Mouse (Mus musculus): Measurements from ENCODE around the gene Adgrf5.

GRCm38 (mm10) chr17:43368171-43368576 lies 7.9 kb downstream of the Adgrf5 start:
- TF ChIP-seq CTCF (IDR thresholded peaks at IDR 0.05; ENCODE audit: borderline replicate concordance, insufficient read depth, low read length) (no peak), POLR2A (IDR thresholded peaks at IDR 0.05; ENCODE audit: low read depth, low read length) (no peak)

All from embryonic fibroblast, embryonic 13.5 days (primary cell).